Mouse (Mus musculus): Measurements from ENCODE around the gene Tmem72. TPM values are rescaled to one million over a fixed set of nuclear protein-coding genes. Genes with fewer than 3 reads are reported as not detected.

Tmem72 gene
- total and polyA plus RNA-seq, 3 experiments, result 0.11 to 0.30 TPM; not detected in 1

- H3K36me3 ChIP-seq (replicated peaks), result no peaks in the 10 kb centered on the region
- no peak within 1 kb of the TSS for H3K4me3 ChIP-seq (ENCODE audit: low read depth, low read length)
Measured at GRCm38 (mm10) chr6:116650406-116650805, 66.3 kb downstream of the Tmem72 start, which contains the start of gene Depp1. Depp1 (plus strand) TSS chr6:116650609.

GRCm38 (mm10) chr6:116649811-116650210 lies 66.9 kb downstream of the Tmem72 start:
- Histone ChIP-seq H3K36me3 (replicated peaks) (no peaks in the 10 kb centered on the region), H3K9me3 (replicated peaks) (peaks cover 71% of the 10 kb centered on the region), H3K27me3 (ENCODE audit: insufficient read depth, low read length) (peaks cover 3% of the 10 kb centered on the region; the same call in 1 of the 2 replicates), H3K4me1 (ENCODE audit: insufficient read depth, low read depth, low read length) (no peaks in the 10 kb centered on the region), H3K4me3 (ENCODE audit: low read depth, low read length) (no peak overlapping the region)
- TF ChIP-seq TAL1 (conservative IDR thresholded peaks at IDR 0.05; ENCODE audit: low read depth, low read length) (no peak), GATA1 (IDR thresholded peaks at IDR 0.05; ENCODE audit: borderline replicate concordance, low read length) (no peak), CTCF (IDR thresholded peaks at IDR 0.05; ENCODE audit: low read depth, low read length) (no peak), POLR2AphosphoS5 (IDR thresholded peaks at IDR 0.05; ENCODE audit: insufficient replicate concordance, low read depth, low read length) (no peak), GATA2 (IDR thresholded peaks at IDR 0.05; ENCODE audit: borderline replicate concordance, low read depth, low read length) (no peak)
- DNase-seq (ENCODE audit: low spot score), result no peak
- no peak for ATAC-seq (ENCODE audit: extremely low read depth, insufficient number of reproducible peaks, low FRiP score, poor library complexity, severe bottlenecking)

More at GRCm38 (mm10) chr6:116650406-116650805, 66.3 kb downstream of the Tmem72 start, which contains the start of gene Depp1:
- H3K4me1 ChIP-seq (ENCODE audit: insufficient read depth, low read depth, low read length), result no peaks in the 10 kb centered on the region
- peaks cover 3% of the 10 kb centered on the region; the same call in 1 of the 2 replicates for H3K27me3 ChIP-seq (ENCODE audit: insufficient read depth, low read length)
- peaks cover 70% of the 10 kb centered on the region for H3K9me3 ChIP-seq (replicated peaks)
- TF ChIP-seq GATA1 (IDR thresholded peaks at IDR 0.05; ENCODE audit: borderline replicate concordance, low read length) (no peak), CTCF (IDR thresholded peaks at IDR 0.05; ENCODE audit: low read depth, low read length) (no peak), POLR2AphosphoS5 (IDR thresholded peaks at IDR 0.05; ENCODE audit: insufficient replicate concordance, low read depth, low read length) (no peak), TAL1 (conservative IDR thresholded peaks at IDR 0.05; ENCODE audit: low read depth, low read length) (no peak), GATA2 (IDR thresholded peaks at IDR 0.05; ENCODE audit: borderline replicate concordance, low read depth, low read length) (no peak)
- no peak for ATAC-seq (ENCODE audit: extremely low read depth, insufficient number of reproducible peaks, low FRiP score, poor library complexity, severe bottlenecking)
- no peak for DNase-seq (ENCODE audit: low spot score)

- Histone ChIP-seq H3K36me3 (replicated peaks) (no peaks in the 10 kb centered on the region), H3K4me3 (ENCODE audit: low read depth, low read length) (no peak overlapping the region; the same call in 1 of the 2 replicates), H3K9me3 (replicated peaks) (peaks cover 78% of the 10 kb centered on the region), H3K27me3 (ENCODE audit: insufficient read depth, low read length) (peaks cover 3% of the 10 kb centered on the region; the same call in 1 of the 2 replicates), H3K4me1 (ENCODE audit: insufficient read depth, low read depth, low read length) (no peaks in the 10 kb centered on the region)
- ATAC-seq (ENCODE audit: extremely low read depth, insufficient number of reproducible peaks, low FRiP score, poor library complexity, severe bottlenecking), result no peak
- DNase-seq (ENCODE audit: low spot score), result no peak
- TF ChIP-seq GATA1 (IDR thresholded peaks at IDR 0.05; ENCODE audit: borderline replicate concordance, low read length), result no peak
- TF ChIP-seq CTCF (IDR thresholded peaks at IDR 0.05; ENCODE audit: low read depth, low read length), result no peak
- TF ChIP-seq POLR2AphosphoS5 (IDR thresholded peaks at IDR 0.05; ENCODE audit: insufficient replicate concordance, low read depth, low read length), result no peak
- no peak for TF ChIP-seq GATA2 (IDR thresholded peaks at IDR 0.05; ENCODE audit: borderline replicate concordance, low read depth, low read length)
- no peak for TF ChIP-seq TAL1 (conservative IDR thresholded peaks at IDR 0.05; ENCODE audit: low read depth, low read length)
Measured at GRCm38 (mm10) chr6:116647763-116648162, 69.0 kb downstream of the Tmem72 start.

GRCm38 (mm10) chr6:116644335-116644734 lies 72.4 kb downstream of the Tmem72 start:
- DNase-seq (ENCODE audit: low spot score), result no peak
- no peak for ATAC-seq (ENCODE audit: extremely low read depth, insufficient number of reproducible peaks, low FRiP score, poor library complexity, severe bottlenecking)
- Histone ChIP-seq H3K27me3 (ENCODE audit: insufficient read depth, low read length) (no peaks in the 10 kb centered on the region), H3K4me3 (ENCODE audit: low read depth, low read length) (no peak overlapping the region), H3K36me3 (replicated peaks) (no peaks in the 10 kb centered on the region), H3K4me1 (ENCODE audit: insufficient read depth, low read depth, low read length) (no peaks in the 10 kb centered on the region), H3K9me3 (replicated peaks) (peaks cover 75% of the 10 kb centered on the region)
- TF ChIP-seq GATA2 (IDR thresholded peaks at IDR 0.05; ENCODE audit: borderline replicate concordance, low read depth, low read length) (no peak), TAL1 (conservative IDR thresholded peaks at IDR 0.05; ENCODE audit: low read depth, low read length) (no peak), POLR2AphosphoS5 (IDR thresholded peaks at IDR 0.05; ENCODE audit: insufficient replicate concordance, low read depth, low read length) (no peak), CTCF (IDR thresholded peaks at IDR 0.05; ENCODE audit: low read depth, low read length) (no peak), GATA1 (IDR thresholded peaks at IDR 0.05; ENCODE audit: borderline replicate concordance, low read length) (no peak)

- Histone ChIP-seq H3K4me3 (ENCODE audit: low read depth, low read length) (no peak overlapping the region), H3K4me1 (ENCODE audit: insufficient read depth, low read depth, low read length) (no peaks in the 10 kb centered on the region)
- TF ChIP-seq GATA1 (IDR thresholded peaks at IDR 0.05; ENCODE audit: borderline replicate concordance, low read length) (no peak), GATA2 (IDR thresholded peaks at IDR 0.05; ENCODE audit: borderline replicate concordance, low read depth, low read length) (no peak), TAL1 (conservative IDR thresholded peaks at IDR 0.05; ENCODE audit: low read depth, low read length) (no peak), CTCF (IDR thresholded peaks at IDR 0.05; ENCODE audit: low read depth, low read length) (no peak), POLR2AphosphoS5 (IDR thresholded peaks at IDR 0.05; ENCODE audit: insufficient replicate concordance, low read depth, low read length) (no peak)
Measured at GRCm38 (mm10) chr6:116643881-116644280, 72.8 kb downstream of the Tmem72 start.

GRCm38 (mm10) chr6:116642942-116643341 lies 73.8 kb downstream of the Tmem72 start:
- TF ChIP-seq TAL1 (conservative IDR thresholded peaks at IDR 0.05; ENCODE audit: low read depth, low read length) (no peak), GATA1 (IDR thresholded peaks at IDR 0.05; ENCODE audit: borderline replicate concordance, low read length) (no peak), GATA2 (IDR thresholded peaks at IDR 0.05; ENCODE audit: borderline replicate concordance, low read depth, low read length) (no peak), CTCF (IDR thresholded peaks at IDR 0.05; ENCODE audit: low read depth, low read length) (no peak), POLR2AphosphoS5 (IDR thresholded peaks at IDR 0.05; ENCODE audit: insufficient replicate concordance, low read depth, low read length) (no peak)
- Histone ChIP-seq H3K27me3 (ENCODE audit: insufficient read depth, low read length) (no peaks in the 10 kb centered on the region), H3K4me1 (ENCODE audit: insufficient read depth, low read depth, low read length) (no peaks in the 10 kb centered on the region), H3K9me3 (replicated peaks) (peaks cover 78% of the 10 kb centered on the region), H3K4me3 (ENCODE audit: low read depth, low read length) (no peak overlapping the region), H3K36me3 (replicated peaks) (no peaks in the 10 kb centered on the region)
- ATAC-seq (ENCODE audit: extremely low read depth, insufficient number of reproducible peaks, low FRiP score, poor library complexity, severe bottlenecking) (no peak), DNase-seq (ENCODE audit: low spot score) (no peak)

More at GRCm38 (mm10) chr6:116643881-116644280, 72.8 kb downstream of the Tmem72 start:
- H3K9me3 ChIP-seq (replicated peaks), result peaks cover 74% of the 10 kb centered on the region
- ATAC-seq (ENCODE audit: extremely low read depth, insufficient number of reproducible peaks, low FRiP score, poor library complexity, severe bottlenecking) (no peak), DNase-seq (ENCODE audit: low spot score) (no peak)
- no peaks in the 10 kb centered on the region for H3K36me3 ChIP-seq (replicated peaks)
- no peaks in the 10 kb centered on the region for H3K27me3 ChIP-seq (ENCODE audit: insufficient read depth, low read length)

Data from G1E (cell line).